Mouse (Mus musculus): ENCODE measurements around the gene Mboat7. TPM values are rescaled to one million over a fixed set of nuclear protein-coding genes. Genes with fewer than 3 reads are reported as not detected.
"Not testable (repeated sequence)": the region's sequence is repeated elsewhere in the genome, so short reads cannot be mapped to it uniquely, and the experiment has no call there.

Gene Mboat7
- polyA plus RNA-seq, 1 experiment from 2014 or later = 39.5 TPM

DNA sequence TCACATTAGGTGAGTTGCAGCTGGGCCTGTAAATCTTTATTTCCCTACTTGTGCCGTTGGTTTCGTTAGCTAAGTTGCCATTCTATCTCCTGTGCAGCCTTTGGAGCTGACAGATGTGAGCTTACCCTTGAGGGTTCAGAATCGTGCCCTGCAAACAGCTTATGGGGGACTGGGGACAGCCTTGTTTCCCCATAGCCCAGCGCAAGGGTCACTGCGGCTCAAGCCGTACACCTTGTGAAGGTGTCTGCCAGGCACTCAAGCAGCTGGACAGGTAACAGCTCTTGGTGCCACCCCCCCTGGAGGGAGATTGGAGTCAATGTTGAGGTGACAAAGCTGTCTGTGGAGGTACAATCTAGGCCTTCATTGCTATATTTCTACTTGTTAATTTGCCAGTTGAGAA lies 12.6 kb upstream of the Mboat7 start:
- no peaks in the 10 kb centered on the region for H3K27me3 ChIP-seq
- no peaks in the 10 kb centered on the region for H3K9me3 ChIP-seq
- H3K9ac ChIP-seq = peak overlapping the region; percentile 93
- 40% methylated on average over 6 of the region's 6 CpGs for WGBS
- H3K36me3 ChIP-seq (replicated peaks) = peaks cover 36% of the 10 kb centered on the region
- H3K4me2 ChIP-seq = peak overlapping the region; percentile 93
- H3K27ac ChIP-seq = peak overlapping the region; percentile 46
- ATAC-seq (ENCODE audit: low FRiP score) = no peak
- peaks cover 23% of the 10 kb centered on the region for H3K4me1 ChIP-seq
- H3K4me3 ChIP-seq (replicated peaks) = peak overlapping the region; percentile 88

DNA sequence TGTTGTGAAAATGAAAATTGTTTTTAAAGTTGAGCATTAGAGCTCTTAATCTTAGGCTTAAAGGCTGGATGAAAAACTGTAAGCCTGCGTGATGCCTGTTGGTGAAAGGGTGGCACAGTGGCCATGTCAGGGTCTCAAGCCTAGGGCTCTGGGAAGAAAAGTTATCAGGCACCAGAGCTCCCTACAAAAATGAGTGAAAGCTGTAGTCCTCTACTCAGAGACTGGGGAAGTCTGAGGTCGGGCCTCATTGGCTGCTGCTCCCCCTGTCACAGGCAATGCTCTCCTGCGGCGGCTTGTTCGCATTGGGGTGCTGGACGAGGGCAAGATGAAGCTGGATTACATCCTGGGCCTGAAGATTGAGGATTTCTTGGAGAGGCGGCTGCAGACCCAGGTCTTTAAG lies 12.1 kb upstream of the Mboat7 start:
- not testable (repeated sequence) for ATAC-seq (ENCODE audit: low FRiP score); H3K27me3 ChIP-seq; H3K9me3 ChIP-seq
- peak overlapping the region; percentile 93 for H3K4me2 ChIP-seq
- peak overlapping the region; percentile 68 for H3K27ac ChIP-seq
- H3K36me3 ChIP-seq (replicated peaks) = peaks cover 40% of the 10 kb centered on the region
- peak overlapping the region; percentile 88 for H3K4me3 ChIP-seq (replicated peaks)
- H3K4me1 ChIP-seq = peaks cover 23% of the 10 kb centered on the region
- 6% methylated on average over 7 of the region's 7 CpGs for WGBS
- H3K9ac ChIP-seq = peak overlapping the region; percentile 93

DNA sequence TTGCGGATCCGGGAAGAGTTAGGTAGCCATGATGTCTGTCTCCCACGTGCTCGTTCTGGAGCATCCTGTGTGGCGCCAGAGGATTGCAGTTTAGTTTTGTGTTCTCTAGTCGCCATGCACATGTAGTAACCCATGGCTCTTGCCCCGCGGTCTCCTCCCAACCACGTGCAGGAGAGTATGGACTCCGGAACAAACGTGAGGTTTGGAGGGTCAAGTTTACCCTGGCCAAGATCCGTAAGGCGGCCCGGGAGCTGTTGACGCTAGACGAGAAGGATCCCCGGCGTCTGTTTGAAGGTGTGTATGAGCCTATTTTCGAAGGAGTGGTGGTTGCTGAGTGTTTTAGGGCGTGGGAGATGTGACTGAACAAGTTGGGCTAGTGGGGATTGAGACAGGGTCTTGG lies 11.2 kb upstream of the Mboat7 start:
- Histone ChIP-seq H3K9ac (peak overlapping the region; percentile 93), H3K4me2 (peak overlapping the region; percentile 93), H3K27ac (peak overlapping the region; percentile 95), H3K4me3 (replicated peaks) (peak overlapping the region; percentile 88), H3K36me3 (replicated peaks) (peaks cover 49% of the 10 kb centered on the region), H3K4me1 (peaks cover 23% of the 10 kb centered on the region), H3K27me3 (no peaks in the 10 kb centered on the region), H3K9me3 (no peaks in the 10 kb centered on the region)
- 2% methylated on average over 20 of the region's 20 CpGs for WGBS
- ATAC-seq (ENCODE audit: low FRiP score) = no peak; the same call in 1 of the 2 replicates

DNA sequence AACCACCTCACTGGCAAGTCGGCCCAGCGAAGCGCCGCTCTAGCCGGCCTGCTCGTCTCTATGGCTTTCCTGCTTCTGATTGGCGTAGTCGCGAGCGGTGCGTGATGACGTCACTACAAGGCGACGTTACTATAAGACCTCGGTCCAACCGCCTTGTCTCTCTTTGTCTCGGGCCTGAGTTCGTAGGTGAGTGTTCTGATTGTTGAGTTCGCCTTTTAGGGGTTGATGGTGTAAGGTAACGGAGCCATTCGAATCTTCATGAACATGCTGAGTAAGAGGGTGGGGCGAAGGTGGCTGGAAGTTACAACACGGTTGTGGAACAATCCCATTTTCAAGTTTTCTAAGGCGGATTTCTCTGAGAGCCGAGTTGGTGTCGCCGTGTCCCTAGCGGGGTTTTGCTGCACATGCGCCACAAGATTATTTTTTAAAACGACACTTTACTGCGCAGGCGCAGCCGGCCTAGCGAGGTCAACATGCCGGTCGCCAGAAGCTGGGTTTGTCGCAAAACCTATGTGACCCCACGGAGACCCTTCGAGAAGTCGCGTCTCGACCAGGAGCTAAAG lies 10.6 kb upstream of the Mboat7 start, which contains the start of gene Rps9:
TSS of gene Rps9 (plus strand) at position 115 of the 563 bp plus-strand sequence.
- Histone ChIP-seq H3K9ac (peak within 1 kb of the TSS; percentile 93), H3K4me1 (peaks cover 23% of the 10 kb centered on the region), H3K4me2 (peak within 1 kb of the TSS; percentile 93), H3K27ac (peak within 1 kb of the TSS; percentile 95), H3K36me3 (replicated peaks) (peaks cover 55% of the 10 kb centered on the region), H3K9me3 (no peaks in the 10 kb centered on the region), H3K27me3 (no peaks in the 10 kb centered on the region), H3K4me3 (replicated peaks) (peak within 1 kb of the TSS; percentile 88)
- ATAC-seq (ENCODE audit: low FRiP score) = peak; percentile 97
- 1% methylated on average over 42 of the region's 42 CpGs for WGBS

DNA sequence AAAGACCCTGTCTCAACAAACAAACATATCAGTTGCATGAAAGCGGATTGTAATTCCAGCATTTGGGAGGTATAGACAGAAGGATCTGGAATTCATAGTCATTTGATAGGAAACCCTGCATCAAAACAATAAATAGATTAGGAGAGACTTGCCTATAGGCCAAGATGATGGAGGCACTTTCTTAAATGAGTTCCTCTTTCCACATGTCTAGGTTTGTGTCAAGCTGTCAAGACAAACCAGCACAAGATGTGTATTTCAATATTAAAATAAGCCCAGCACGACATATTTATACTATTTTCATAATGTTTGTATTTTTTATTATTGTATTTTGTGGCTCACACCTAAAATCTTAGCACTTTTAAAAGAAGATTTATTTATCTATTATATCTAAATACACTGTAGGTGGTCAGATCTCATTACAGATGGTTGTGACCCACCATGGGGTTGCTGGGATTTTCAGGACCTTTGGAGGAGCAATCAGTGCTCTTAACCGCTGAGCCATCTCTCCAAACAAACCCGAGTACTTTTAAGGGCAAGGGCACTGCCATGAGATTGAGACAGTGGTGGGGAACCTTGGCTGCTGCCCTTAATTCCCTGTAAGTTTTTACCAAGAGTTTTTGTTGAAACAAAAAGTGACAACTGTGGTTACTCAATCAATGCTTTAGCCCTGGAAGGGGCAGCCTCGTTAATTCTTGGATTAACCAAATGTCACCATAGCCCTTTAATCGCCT lies 10.0 kb upstream of the Mboat7 start:
- Histone ChIP-seq H3K4me3 (replicated peaks) (peak overlapping the region; percentile 88), H3K36me3 (replicated peaks) (peaks cover 60% of the 10 kb centered on the region), H3K9me3 (no peaks in the 10 kb centered on the region), H3K9ac (peak overlapping the region; percentile 93), H3K4me2 (peak overlapping the region; percentile 93), H3K27ac (peak overlapping the region; percentile 95), H3K27me3 (no peaks in the 10 kb centered on the region), H3K4me1 (peaks cover 23% of the 10 kb centered on the region)
- ATAC-seq (ENCODE audit: low FRiP score) = peak; percentile 58
- WGBS = 23% methylated on average over 6 of the region's 6 CpGs

DNA sequence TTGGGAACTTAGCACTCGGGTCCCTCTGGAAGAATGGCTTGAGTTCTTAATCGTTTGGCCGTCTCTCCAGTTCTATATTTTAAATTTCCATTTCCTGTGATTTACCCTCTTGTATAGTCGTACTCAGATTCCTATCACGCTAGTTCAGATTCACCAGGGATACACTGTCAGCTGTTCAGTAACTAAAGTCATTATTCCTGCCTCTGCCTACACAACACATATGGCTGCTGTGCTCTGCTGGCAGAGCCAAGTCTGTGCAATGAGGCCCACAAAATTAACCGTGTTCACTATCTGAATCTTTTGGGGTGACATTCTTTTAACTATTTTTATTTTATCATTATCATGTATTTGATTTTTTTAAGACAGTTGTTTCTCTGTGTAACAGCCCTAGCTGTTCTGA lies 5.1 kb upstream of the Mboat7 start:
- no peaks in the 10 kb centered on the region for H3K27me3 ChIP-seq
- H3K4me1 ChIP-seq = peaks cover 14% of the 10 kb centered on the region
- no peaks in the 10 kb centered on the region for H3K9me3 ChIP-seq
- H3K36me3 ChIP-seq (replicated peaks) = peaks cover 50% of the 10 kb centered on the region
- no peak overlapping the region for H3K4me3 ChIP-seq (replicated peaks)
- ATAC-seq (ENCODE audit: low FRiP score) = no peak
- H3K4me2 ChIP-seq = no peak overlapping the region
- no peak overlapping the region for H3K27ac ChIP-seq
- WGBS = 94% methylated on average over 6 of the region's 6 CpGs
- no peak overlapping the region for H3K9ac ChIP-seq

DNA sequence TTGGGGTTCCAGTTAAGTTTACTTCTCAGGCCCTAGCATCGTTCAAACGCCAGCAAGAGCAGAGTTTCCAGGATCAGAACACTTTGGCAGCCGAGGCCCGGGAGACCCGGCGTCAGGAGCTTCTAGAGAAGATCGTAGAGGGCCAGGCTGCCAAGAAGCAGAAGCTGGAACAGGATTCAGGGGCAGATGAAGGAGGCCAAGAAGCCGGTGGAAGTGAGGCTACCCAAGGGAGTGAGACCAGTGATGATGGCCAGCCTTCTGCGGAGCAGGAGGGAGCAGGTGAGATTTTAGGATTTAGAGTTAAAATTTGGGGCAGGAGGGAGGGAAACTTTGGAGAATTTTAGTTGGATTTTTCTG lies 1.6 kb upstream of the Mboat7 start:
- peak overlapping the region; percentile 59 for H3K4me3 ChIP-seq (replicated peaks)
- H3K9me3 ChIP-seq; H3K27me3 ChIP-seq; ATAC-seq (ENCODE audit: low FRiP score): not testable (repeated sequence)
- H3K4me1 ChIP-seq = peaks cover 26% of the 10 kb centered on the region
- H3K4me2 ChIP-seq = peak overlapping the region; percentile 74
- H3K27ac ChIP-seq = peak overlapping the region; percentile 95
- WGBS = 7% methylated on average over 9 of the region's 9 CpGs
- H3K9ac ChIP-seq = peak overlapping the region; percentile 86
- H3K36me3 ChIP-seq (replicated peaks) = peaks cover 36% of the 10 kb centered on the region

DNA sequence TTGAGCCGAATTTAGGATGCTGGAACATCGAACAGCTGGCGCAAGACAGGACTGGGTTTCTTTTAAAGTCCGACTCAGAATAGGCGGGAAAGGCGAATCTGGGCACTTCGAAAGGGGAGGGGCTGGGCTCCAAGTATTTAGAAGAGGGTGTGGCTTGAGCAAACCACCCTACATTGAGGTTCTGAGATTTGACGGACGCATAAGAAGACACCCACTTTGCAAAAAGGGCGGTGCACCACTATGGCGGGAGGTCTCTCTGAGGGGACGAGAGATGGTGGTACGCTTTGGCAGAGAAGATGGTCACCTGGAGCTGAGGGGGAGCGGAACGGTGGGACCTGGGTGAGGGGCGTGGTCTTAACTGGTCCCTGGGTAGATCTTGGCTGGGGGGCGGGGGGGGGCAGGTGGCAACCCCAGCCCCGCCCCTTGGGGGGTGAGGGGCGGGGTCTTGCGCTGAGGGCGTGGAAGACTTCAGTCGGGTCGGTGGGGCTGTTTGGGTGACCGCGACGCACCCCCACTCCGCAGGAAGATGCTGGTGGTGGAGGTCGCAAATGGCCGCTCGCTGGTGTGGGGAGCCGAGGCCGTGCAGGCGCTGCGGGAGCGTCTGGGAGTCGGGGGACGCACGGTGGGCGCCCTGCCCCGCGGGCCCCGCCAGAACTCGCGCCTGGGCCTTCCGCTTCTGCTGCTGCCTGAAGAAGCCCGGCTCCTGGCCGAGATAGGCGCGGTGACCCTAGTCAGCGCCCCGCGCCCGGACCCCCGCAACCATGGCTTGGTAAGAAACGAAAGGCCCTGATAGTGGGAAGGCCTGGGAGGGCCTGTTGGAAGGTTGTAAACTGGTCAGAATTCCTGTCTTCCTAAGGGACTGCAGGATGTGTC lies 989 bp upstream of the Mboat7 start:
- H3K9ac ChIP-seq = peak overlapping the region; percentile 86
- peak; percentile 61 for ATAC-seq (ENCODE audit: low FRiP score)
- no peaks in the 10 kb centered on the region for H3K9me3 ChIP-seq
- H3K4me1 ChIP-seq = peaks cover 26% of the 10 kb centered on the region
- under 1% methylated on average over 54 of the region's 55 CpGs for WGBS
- H3K36me3 ChIP-seq (replicated peaks) = peaks cover 30% of the 10 kb centered on the region
- H3K4me3 ChIP-seq (replicated peaks) = peak overlapping the region; percentile 59
- H3K4me2 ChIP-seq = peak overlapping the region; percentile 74
- peak overlapping the region; percentile 95 for H3K27ac ChIP-seq
- no peaks in the 10 kb centered on the region for H3K27me3 ChIP-seq

DNA sequence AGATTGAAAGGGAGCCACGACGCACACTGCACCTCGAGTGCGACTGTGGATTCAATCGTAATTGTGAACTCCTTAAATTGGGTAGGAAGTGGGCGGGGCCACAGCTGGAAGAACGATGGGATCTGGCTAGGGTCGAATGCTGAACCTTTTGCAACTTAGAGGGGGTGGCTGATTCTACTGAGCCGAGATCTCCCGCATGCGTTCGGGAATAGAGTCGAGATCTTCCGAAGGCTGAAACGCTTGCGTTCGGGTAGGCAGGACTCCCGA lies 419 bp upstream of the Mboat7 start:
- peaks cover 26% of the 10 kb centered on the region for H3K4me1 ChIP-seq
- H3K4me2 ChIP-seq = peak overlapping the region; percentile 74
- no peak; the same call in 1 of the 2 replicates for ATAC-seq (ENCODE audit: low FRiP score)
- peak overlapping the region; percentile 86 for H3K9ac ChIP-seq
- peaks cover 24% of the 10 kb centered on the region for H3K36me3 ChIP-seq (replicated peaks)
- H3K27ac ChIP-seq = peak overlapping the region; percentile 95
- no peaks in the 10 kb centered on the region for H3K27me3 ChIP-seq
- under 1% methylated on average over 18 of the region's 18 CpGs for WGBS
- no peaks in the 10 kb centered on the region for H3K9me3 ChIP-seq
- H3K4me3 ChIP-seq (replicated peaks) = peak overlapping the region; percentile 59

DNA sequence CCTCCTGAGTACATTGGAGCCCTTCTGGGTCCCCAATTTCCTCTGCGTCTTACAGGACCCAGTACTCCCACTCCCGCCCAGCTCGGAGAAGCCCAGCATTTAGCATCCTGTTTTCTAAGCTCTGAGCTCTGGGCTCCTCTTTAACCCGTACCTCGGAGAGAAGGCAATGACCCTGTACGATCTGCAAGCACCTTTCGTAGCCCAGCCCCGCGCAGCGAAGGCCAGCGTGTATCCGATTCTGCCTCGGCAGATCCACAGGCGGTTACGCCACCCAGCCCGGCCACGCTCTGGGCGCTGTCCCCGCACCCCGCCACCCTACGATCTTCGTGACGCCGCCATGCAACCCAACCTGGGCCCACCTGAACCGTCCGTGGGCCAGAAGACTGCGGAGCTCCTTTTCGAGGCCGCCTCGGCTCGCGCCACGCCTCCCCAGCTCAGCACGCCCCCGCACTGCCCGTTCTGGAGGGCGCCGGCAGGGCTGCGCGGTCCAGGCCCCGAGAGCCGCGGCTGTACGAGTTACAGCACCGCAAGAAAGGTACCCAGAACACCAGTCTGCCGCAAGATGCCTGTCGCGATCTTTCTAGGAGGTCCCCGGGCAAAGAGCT lies 839 bp downstream of the Mboat7 start, which contains the start of gene Tsen34:
TSS of gene Tsen34 (plus strand) at position 482 of the 605 bp plus-strand sequence.
- peak within 1 kb of the TSS; percentile 74 for H3K4me2 ChIP-seq
- H3K36me3 ChIP-seq (replicated peaks) = peaks cover 14% of the 10 kb centered on the region
- H3K9me3 ChIP-seq = no peaks in the 10 kb centered on the region
- H3K9ac ChIP-seq = peak within 1 kb of the TSS; percentile 86
- WGBS = under 1% methylated on average over 49 of the region's 49 CpGs
- peaks cover 26% of the 10 kb centered on the region for H3K4me1 ChIP-seq
- H3K27ac ChIP-seq = peak within 1 kb of the TSS; percentile 95
- ATAC-seq (ENCODE audit: low FRiP score) = no peak; the same call in 1 of the 2 replicates
- H3K27me3 ChIP-seq = no peaks in the 10 kb centered on the region
- H3K4me3 ChIP-seq (replicated peaks) = peak within 1 kb of the TSS; percentile 59

DNA sequence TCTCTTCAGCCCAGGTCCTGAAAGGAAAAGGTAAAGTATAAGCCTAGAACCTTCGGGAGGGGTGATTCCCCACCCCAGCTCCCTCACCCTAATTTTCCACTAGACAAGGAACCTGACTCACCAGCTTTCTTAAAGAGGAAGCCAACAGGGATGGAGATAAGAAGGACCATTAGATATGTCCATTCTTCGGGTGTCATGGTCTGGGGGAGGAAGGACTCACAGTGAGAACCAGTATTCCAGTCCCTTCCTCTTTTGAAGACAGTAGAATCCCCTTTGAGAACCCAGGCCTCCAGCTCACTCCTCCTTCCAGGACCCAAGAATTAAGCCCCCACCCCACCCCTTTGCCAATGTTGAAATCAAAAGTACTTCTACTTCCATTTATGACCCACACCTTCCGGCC lies 1.4 kb downstream of the Mboat7 start:
- peaks cover 26% of the 10 kb centered on the region for H3K4me1 ChIP-seq
- H3K4me3 ChIP-seq (replicated peaks) = peak overlapping the region; percentile 59
- peak overlapping the region; percentile 86 for H3K9ac ChIP-seq
- peaks cover 14% of the 10 kb centered on the region for H3K36me3 ChIP-seq (replicated peaks)
- ATAC-seq (ENCODE audit: low FRiP score) = no peak
- H3K27me3 ChIP-seq = no peaks in the 10 kb centered on the region
- H3K27ac ChIP-seq = peak overlapping the region; percentile 95; the same call in 1 of the 2 replicates
- WGBS = 41% methylated on average over 3 of the region's 3 CpGs
- peak overlapping the region; percentile 74 for H3K4me2 ChIP-seq
- no peaks in the 10 kb centered on the region for H3K9me3 ChIP-seq

All from forebrain, embryonic 12.5 days (tissue).